Mouse (Mus musculus): ENCODE data around the gene Ugt1a8.
"Not testable (repeated sequence)": the region's sequence is repeated elsewhere in the genome, so short reads cannot be mapped to it uniquely, and the experiment has no call there.

GRCm38 (mm10) chr1:88125827-88126360 is 38.3 kb downstream of the Ugt1a8 start:
- not testable (repeated sequence) for TF ChIP-seq CTCF (conservative IDR thresholded peaks at IDR 0.05; ENCODE audit: low read length); NANOG (IDR thresholded peaks at IDR 0.05; ENCODE audit: borderline replicate concordance, low read length)
